Mouse (Mus musculus) testis, adult 2 months (tissue): Measurements from ENCODE around the gene Tnr.

ENCODE experiments used
- CTCF ChIP-seq: fragments of 200-500 bp; IDR thresholded peaks from 2 replicates; pipeline ENCODE4 v1.5.1; 2012; ENCODE audit warnings: low read depth, mild to moderate bottlenecking, inconsistent platforms, low read length, moderate library complexity; ENCODE audit not compliant: control insufficient read depth, insufficient read depth, insufficient replicate concordance
- POLR2A ChIP-seq: fragments of 200-500 bp; IDR thresholded peaks from 2 replicates; pipeline ENCODE4 v1.6.1; 2012; ENCODE audit warnings: low read depth, mild to moderate bottlenecking, inconsistent platforms, low read length, moderate library complexity; ENCODE audit not compliant: control insufficient read depth

DNA sequence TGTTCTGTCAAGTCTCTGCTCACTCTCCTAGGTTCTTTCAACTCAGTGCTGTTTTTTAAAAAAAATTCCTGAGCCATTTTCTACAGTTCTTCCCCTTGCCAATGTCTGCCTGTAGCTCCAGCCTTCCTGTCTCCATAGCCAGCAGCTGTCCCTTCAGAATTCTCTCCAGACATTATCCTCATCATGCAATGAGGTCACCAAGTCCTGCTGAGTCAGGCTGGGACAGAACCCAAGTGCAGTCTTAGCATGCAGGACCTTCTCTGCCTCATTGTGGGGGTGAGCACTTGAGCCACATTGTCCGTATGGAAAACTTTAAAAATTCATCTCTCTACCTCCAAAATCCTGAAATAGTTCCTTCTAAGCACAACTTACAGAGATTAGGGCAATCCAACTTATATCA lies 4.4 kb upstream of the Tnr start:
- TF ChIP-seq CTCF (no peak), POLR2A (no peak)
